Mouse (Mus musculus) bone marrow macrophage, adult 2 months (primary cell): ENCODE results near the gene Dlx4.

ENCODE experiments used
- CTCF ChIP-seq: IDR thresholded peaks from 2 replicates; pipeline ENCODE4 v1.5.1; 2012; ENCODE audit warnings: low read depth, mild to moderate bottlenecking, low read length, moderate library complexity
- POLR2A ChIP-seq: IDR thresholded peaks from 2 replicates; pipeline ENCODE4 v1.6.1; 2012; ENCODE audit warnings: mild to moderate bottlenecking, low read depth, low read length, borderline replicate concordance

DNA sequence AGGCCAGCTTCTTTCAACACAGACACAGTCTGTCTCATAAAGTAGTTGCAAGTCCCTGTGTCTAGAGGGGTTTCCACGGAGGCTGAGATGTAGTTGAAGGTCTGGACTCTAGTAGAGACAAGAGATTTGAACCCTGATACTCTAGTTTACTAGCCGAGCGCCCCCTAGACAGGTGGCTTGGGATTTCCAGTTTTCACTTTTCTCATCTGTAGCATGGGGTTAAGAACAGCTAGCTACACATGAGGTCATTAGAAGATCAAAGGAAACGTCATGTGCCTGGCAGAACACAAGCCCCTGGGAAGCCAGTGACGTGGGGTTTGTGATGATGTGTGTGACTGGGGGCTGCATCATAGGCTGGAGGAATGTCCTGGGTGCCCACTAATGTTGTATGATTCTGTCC lies 11.3 kb upstream of the Dlx4 start:
- TF ChIP-seq CTCF (no peak), POLR2A (no peak)
